Mouse (Mus musculus) lung, postnatal 0 days (tissue): ENCODE results near the gene Rhox3h. TPM values are rescaled to one million over a fixed set of nuclear protein-coding genes. Genes with fewer than 3 reads are reported as not detected.

Experiments
- polyA plus RNA-seq: library from polyadenylated mRNA; unstranded; fragments of >200 nt; fragmentation: Nextera tagmentation; extraction: Ambion mirVana; gene quantifications from 2 replicates; pipeline ENCODE4 v1.2.1, GENCODE M21; 2015

The Rhox3h gene
- polyA plus RNA-seq, 1 experiment from 2014 or later: not detected

Other genes starting within 250 kb of the Rhox3h start
- gene Rhox4b, start 236.3 kb downstream of the Rhox3h start, polyA plus RNA-seq: not detected in 2 replicates
- gene Rhox2c, start 215.1 kb downstream of the Rhox3h start, polyA plus RNA-seq: not detected in 2 replicates
- not detected in 2 replicates for gene Rhox3c, start 210.2 kb downstream of the Rhox3h start, polyA plus RNA-seq
- not detected in 2 replicates for gene Rhox4c, start 188.4 kb downstream of the Rhox3h start, polyA plus RNA-seq
- not detected in 2 replicates for gene Rhox2d, start 175.3 kb downstream of the Rhox3h start, polyA plus RNA-seq
- not detected in 2 replicates for gene Rhox4d, start 154.4 kb downstream of the Rhox3h start, polyA plus RNA-seq
- not detected in 2 replicates for gene Rhox2e, start 138.3 kb downstream of the Rhox3h start, polyA plus RNA-seq
- not detected in 2 replicates for gene Rhox3e, start 126.7 kb downstream of the Rhox3h start, polyA plus RNA-seq
- not detected in 2 replicates for gene Rhox4e, start 111.4 kb downstream of the Rhox3h start, polyA plus RNA-seq
- not detected in 2 replicates for gene Rhox2f, start 97.4 kb downstream of the Rhox3h start, polyA plus RNA-seq
- not detected in 2 replicates for gene Rhox3f, start 87.8 kb downstream of the Rhox3h start, polyA plus RNA-seq
- gene Rhox4f, start 61.1 kb downstream of the Rhox3h start, polyA plus RNA-seq: not detected in 2 replicates
- not detected in 2 replicates for gene Rhox3g, start 40.2 kb downstream of the Rhox3h start, polyA plus RNA-seq
- gene Rhox2g, start 25.3 kb downstream of the Rhox3h start, polyA plus RNA-seq: not detected in 2 replicates
- not detected in 2 replicates for gene Rhox4g, start 17.4 kb downstream of the Rhox3h start, polyA plus RNA-seq
- not detected in 2 replicates for gene Rhox2h, start 4.5 kb upstream of the Rhox3h start, polyA plus RNA-seq
- gene Rhox5, start 136.1 kb upstream of the Rhox3h start, polyA plus RNA-seq: 1.1 and 1.5 TPM in 2 replicates
- not detected in 2 replicates for gene Rhox6, start 158.1 kb upstream of the Rhox3h start, polyA plus RNA-seq
- not detected in 2 replicates for gene Rhox7a, start 162.9 kb upstream of the Rhox3h start, polyA plus RNA-seq
- not detected in 2 replicates for gene Rhox8, start 210.2 kb upstream of the Rhox3h start, polyA plus RNA-seq
- gene Rhox7b, start 228.5 kb upstream of the Rhox3h start, polyA plus RNA-seq: not detected in 2 replicates
- gene Rhox9, start 233.0 kb upstream of the Rhox3h start, polyA plus RNA-seq: not detected in 2 replicates